Mouse (Mus musculus): ENCODE results near the gene Ric1. TPM values are rescaled to one million over a fixed set of nuclear protein-coding genes. Genes with fewer than 3 reads are reported as not detected.

Gene Ric1
- 11.7 and 14.2 TPM in 2 replicates for polyA plus RNA-seq (2012; rRNA removed)

GRCm38 (mm10) chr19:29521637-29522435, at the start of gene Ric1:
Ric1 (plus strand) TSS chr19:29522282.
- peak; percentile 90 for DNase-seq (ENCODE audit: low spot score)

GRCm38 (mm10) chr19:29472424-29472823, 49.7 kb upstream of the Ric1 start:
- DNase-seq (ENCODE audit: low spot score) = no peak

- no peak for DNase-seq (ENCODE audit: low spot score)
Measured at GRCm38 (mm10) chr19:29472946-29473345, 49.1 kb upstream of the Ric1 start.

GRCm38 (mm10) chr19:29474803-29475202, 47.3 kb upstream of the Ric1 start:
- no peak for DNase-seq (ENCODE audit: low spot score)

GRCm38 (mm10) chr19:29475210-29475620, 46.9 kb upstream of the Ric1 start:
- no peak for DNase-seq (ENCODE audit: low spot score)

GRCm38 (mm10) chr19:29478598-29478997, 43.5 kb upstream of the Ric1 start:
- DNase-seq (ENCODE audit: low spot score) = no peak

- DNase-seq (ENCODE audit: low spot score) = no peak
Measured at GRCm38 (mm10) chr19:29481578-29481977, 40.5 kb upstream of the Ric1 start.

- no peak for DNase-seq (ENCODE audit: low spot score)
Measured at GRCm38 (mm10) chr19:29482148-29482547, 39.9 kb upstream of the Ric1 start.

- no peak for DNase-seq (ENCODE audit: low spot score)
Measured at GRCm38 (mm10) chr19:29482637-29483036, 39.4 kb upstream of the Ric1 start.

- no peak for DNase-seq (ENCODE audit: low spot score)
Measured at GRCm38 (mm10) chr19:29483386-29483785, 38.7 kb upstream of the Ric1 start.

- DNase-seq (ENCODE audit: low spot score) = no peak
Measured at GRCm38 (mm10) chr19:29484537-29484936, 37.5 kb upstream of the Ric1 start.

- DNase-seq (ENCODE audit: low spot score) = no peak
Measured at GRCm38 (mm10) chr19:29485257-29485948, 36.7 kb upstream of the Ric1 start.

- DNase-seq (ENCODE audit: low spot score) = no peak
Measured at GRCm38 (mm10) chr19:29486545-29487206, 35.4 kb upstream of the Ric1 start.

- DNase-seq (ENCODE audit: low spot score) = no peak
Measured at GRCm38 (mm10) chr19:29487326-29488072, 34.6 kb upstream of the Ric1 start.

- no peak for DNase-seq (ENCODE audit: low spot score)
Measured at GRCm38 (mm10) chr19:29488073-29488390, 34.0 kb upstream of the Ric1 start.

GRCm38 (mm10) chr19:29488420-29488819, 33.7 kb upstream of the Ric1 start:
- DNase-seq (ENCODE audit: low spot score) = no peak

- DNase-seq (ENCODE audit: low spot score) = no peak
Measured at GRCm38 (mm10) chr19:29489785-29490284, 32.2 kb upstream of the Ric1 start.

- no peak for DNase-seq (ENCODE audit: low spot score)
Measured at GRCm38 (mm10) chr19:29491467-29491866, 30.6 kb upstream of the Ric1 start.

GRCm38 (mm10) chr19:29494454-29494853, 27.6 kb upstream of the Ric1 start:
- no peak for DNase-seq (ENCODE audit: low spot score)

GRCm38 (mm10) chr19:29496001-29496597, 26.0 kb upstream of the Ric1 start:
- no peak for DNase-seq (ENCODE audit: low spot score)

GRCm38 (mm10) chr19:29496786-29497557, 25.1 kb upstream of the Ric1 start:
- DNase-seq (ENCODE audit: low spot score) = no peak
